Mouse (Mus musculus) forebrain, embryonic 13.5 days (tissue): ENCODE data around the gene Mrpl35. TPM values are rescaled to one million over a fixed set of nuclear protein-coding genes. Genes with fewer than 3 reads are reported as not detected.
"Not testable (repeated sequence)": the region's sequence is repeated elsewhere in the genome, so short reads cannot be mapped to it uniquely, and the experiment has no call there.

Experiments used
- ATAC-seq: fragments of 200-750 bp; cut with Nextera tagmentation; 2 replicates; pipeline ENCODE4 v1.8.0; 2017
- H3K27ac ChIP-seq: fragments of 300-500 bp; sonication (generic); 2 replicates; pipeline ENCODE4 v1.5.1; 2015; ENCODE audit warnings: inconsistent platforms, mild to moderate bottlenecking, moderate library complexity
- H3K27me3 ChIP-seq: fragments of 300-500 bp; sonication (generic); 2 replicates; pipeline ENCODE4 v1.6.1; 2015; ENCODE audit warnings: mild to moderate bottlenecking, inconsistent platforms
- H3K36me3 ChIP-seq: fragments of 300-500 bp; sonication (generic); 2 replicates; pipeline ENCODE4 v1.6.1; 2015; ENCODE audit warnings: mild to moderate bottlenecking, inconsistent platforms; ENCODE audit not compliant: poor library complexity, severe bottlenecking
- H3K4me1 ChIP-seq: fragments of 300-500 bp; sonication (generic); 2 replicates; pipeline ENCODE4 v1.6.1; 2015; ENCODE audit warnings: inconsistent platforms
- H3K4me2 ChIP-seq: fragments of 300-500 bp; sonication (generic); 2 replicates; pipeline ENCODE4 v1.6.1; 2015; ENCODE audit warnings: inconsistent platforms, mild to moderate bottlenecking, moderate library complexity
- H3K4me3 ChIP-seq: fragments of 300-500 bp; sonication (generic); 2 replicates; pipeline ENCODE4 v1.5.1; 2015; ENCODE audit warnings: mild to moderate bottlenecking, inconsistent platforms
- H3K9ac ChIP-seq: fragments of 300-500 bp; sonication (generic); 2 replicates; pipeline ENCODE4 v1.6.1; 2015; ENCODE audit warnings: mild to moderate bottlenecking, inconsistent platforms
- H3K9me3 ChIP-seq: fragments of 300-500 bp; sonication (generic); replicated peaks from 2 replicates; pipeline ENCODE4 v1.6.1; 2016; ENCODE audit warnings: inconsistent platforms
- WGBS: fragments of 180-500 bp; shearing (Covaris S2); methylation state at CpG from one replicate; pipeline ENCODE4 v1.1.7; 2015; 5-methylcytosine and 5-hydroxymethylcytosine counted together
- polyA plus RNA-seq: library from polyadenylated mRNA; unstranded; fragments of >200 nt; fragmentation: Nextera tagmentation; extraction: Ambion mirVana; gene quantifications from 2 replicates; pipeline ENCODE4 v1.2.1, GENCODE M21; 2015

Gene Mrpl35
- polyA plus RNA-seq = 55.7 and 58.1 TPM in 2 replicates

GRCm38 (mm10) chr6:71826869-71827268 lies at the start of gene Mrpl35:
Gene Mrpl35 (minus strand): TSS chr6:71826969.
- H3K9me3 ChIP-seq = no peaks in the 10 kb centered on the region
- no peak within 1 kb of the TSS for H3K4me2 ChIP-seq
- H3K27me3 ChIP-seq = no peaks in the 10 kb centered on the region
- H3K27ac ChIP-seq = no peak within 1 kb of the TSS
- H3K4me3 ChIP-seq = no peak within 1 kb of the TSS
- no peaks in the 10 kb centered on the region for H3K36me3 ChIP-seq
- WGBS = 49% methylated on average over 1 of the region's 1 CpGs
- no peak within 1 kb of the TSS for H3K9ac ChIP-seq
- no peak for ATAC-seq
- H3K4me1 ChIP-seq = peaks cover 17% of the 10 kb centered on the region

- ATAC-seq = no peak
- no peak overlapping the region for H3K9ac ChIP-seq
- no peaks in the 10 kb centered on the region for H3K27me3 ChIP-seq
- H3K4me3 ChIP-seq = no peak overlapping the region
- H3K4me2 ChIP-seq = no peak overlapping the region
- H3K27ac ChIP-seq = no peak overlapping the region
- 96% methylated on average over 9 of the region's 9 CpGs for WGBS
- no peaks in the 10 kb centered on the region for H3K9me3 ChIP-seq
- H3K4me1 ChIP-seq = no peaks in the 10 kb centered on the region
- H3K36me3 ChIP-seq = peaks cover 84% of the 10 kb centered on the region
These were observed 44.6 kb upstream of the Mrpl35 start for GRCm38 (mm10) chr6:71871396-71871795.

GRCm38 (mm10) chr6:71868809-71869208 lies 42.0 kb upstream of the Mrpl35 start:
- H3K27me3 ChIP-seq = no peaks in the 10 kb centered on the region
- H3K4me3 ChIP-seq = no peak overlapping the region
- no peak overlapping the region for H3K9ac ChIP-seq
- H3K9me3 ChIP-seq = no peaks in the 10 kb centered on the region
- WGBS = 91% methylated on average over 1 of the region's 1 CpGs
- H3K27ac ChIP-seq = no peak overlapping the region
- no peak overlapping the region for H3K4me2 ChIP-seq
- no peaks in the 10 kb centered on the region for H3K4me1 ChIP-seq
- no peak for ATAC-seq
- H3K36me3 ChIP-seq = peaks cover 84% of the 10 kb centered on the region

- no peak overlapping the region for H3K9ac ChIP-seq
- H3K4me1 ChIP-seq = no peaks in the 10 kb centered on the region
- H3K4me3 ChIP-seq = no peak overlapping the region
- no peak overlapping the region for H3K27ac ChIP-seq
- ATAC-seq = no peak
- peaks cover 86% of the 10 kb centered on the region for H3K36me3 ChIP-seq
- 94% methylated on average over 2 of the region's 2 CpGs for WGBS
- H3K4me2 ChIP-seq = no peak overlapping the region
- no peaks in the 10 kb centered on the region for H3K27me3 ChIP-seq
- no peaks in the 10 kb centered on the region for H3K9me3 ChIP-seq
These were observed 41.0 kb upstream of the Mrpl35 start for GRCm38 (mm10) chr6:71867751-71868150.

- not testable (repeated sequence) for ATAC-seq, H3K4me1 ChIP-seq, H3K4me2 ChIP-seq, H3K9me3 ChIP-seq, H3K9ac ChIP-seq, H3K27me3 ChIP-seq, H3K27ac ChIP-seq, H3K4me3 ChIP-seq
- WGBS = 99% methylated on average over 6 of the region's 6 CpGs
- peaks cover 42% of the 10 kb centered on the region for H3K36me3 ChIP-seq
These were observed 20.1 kb upstream of the Mrpl35 start for GRCm38 (mm10) chr6:71846906-71847305.

GRCm38 (mm10) chr6:71840597-71841290 lies 14.0 kb upstream of the Mrpl35 start:
- Histone ChIP-seq H3K9me3 (no peaks in the 10 kb centered on the region), H3K27ac (no peak overlapping the region), H3K4me1 (no peaks in the 10 kb centered on the region), H3K4me3 (no peak overlapping the region), H3K36me3 (peaks cover 18% of the 10 kb centered on the region), H3K9ac (no peak overlapping the region), H3K27me3 (no peaks in the 10 kb centered on the region), H3K4me2 (no peak overlapping the region)
- ATAC-seq = no peak
- WGBS = 97% methylated on average over 1 of the region's 1 CpGs

GRCm38 (mm10) chr6:71839815-71840214 lies 13.0 kb upstream of the Mrpl35 start:
- Histone ChIP-seq H3K36me3 (peaks cover 21% of the 10 kb centered on the region), H3K4me3 (no peak overlapping the region), H3K4me1 (no peaks in the 10 kb centered on the region), H3K4me2 (no peak overlapping the region), H3K27ac (no peak overlapping the region), H3K9ac (no peak overlapping the region), H3K9me3 (peaks cover 3% of the 10 kb centered on the region; the same call in 1 of the 2 replicates), H3K27me3 (no peaks in the 10 kb centered on the region)
- no peak for ATAC-seq

- H3K36me3 ChIP-seq = peaks cover 23% of the 10 kb centered on the region
- ATAC-seq = no peak
- H3K9ac ChIP-seq = no peak overlapping the region
- H3K27ac ChIP-seq = no peak overlapping the region
- no peaks in the 10 kb centered on the region for H3K27me3 ChIP-seq
- WGBS = 87% methylated on average over 2 of the region's 2 CpGs
- H3K4me3 ChIP-seq = no peak overlapping the region
- H3K4me2 ChIP-seq = no peak overlapping the region
- peaks cover 14% of the 10 kb centered on the region for H3K4me1 ChIP-seq
- H3K9me3 ChIP-seq = peaks cover 3% of the 10 kb centered on the region; the same call in 1 of the 2 replicates
These were observed 10.0 kb upstream of the Mrpl35 start for GRCm38 (mm10) chr6:71836811-71837210.

- peaks cover 18% of the 10 kb centered on the region for H3K4me1 ChIP-seq
- H3K27me3 ChIP-seq = no peaks in the 10 kb centered on the region
- peak overlapping the region; percentile 75 for H3K9ac ChIP-seq
- H3K4me3 ChIP-seq = peak overlapping the region; percentile 73
- peaks cover 18% of the 10 kb centered on the region for H3K36me3 ChIP-seq
- under 1% methylated on average over 21 of the region's 21 CpGs for WGBS
- peak; percentile 100 for ATAC-seq
- peak overlapping the region; percentile 83 for H3K27ac ChIP-seq
- H3K9me3 ChIP-seq = peaks cover 3% of the 10 kb centered on the region; the same call in 1 of the 2 replicates
- peak overlapping the region; percentile 77 for H3K4me2 ChIP-seq
These were observed 4.8 kb upstream of the Mrpl35 start for GRCm38 (mm10) chr6:71831581-71831960.

GRCm38 (mm10) chr6:71830690-71831580 lies 4.2 kb upstream of the Mrpl35 start, which contains the start of gene Immt:
Gene Immt (plus strand): TSS chr6:71831331.
- Histone ChIP-seq H3K9me3 (peaks cover 3% of the 10 kb centered on the region; the same call in 1 of the 2 replicates), H3K9ac (peak within 1 kb of the TSS; percentile 75), H3K27ac (peak within 1 kb of the TSS; percentile 83), H3K4me2 (peak within 1 kb of the TSS; percentile 77), H3K4me3 (peak within 1 kb of the TSS; percentile 73), H3K4me1 (peaks cover 18% of the 10 kb centered on the region), H3K36me3 (peaks cover 12% of the 10 kb centered on the region), H3K27me3 (no peaks in the 10 kb centered on the region)
- ATAC-seq = peak; percentile 99
- WGBS = under 1% methylated on average over 64 of the region's 64 CpGs

- ATAC-seq = no peak
- H3K4me2 ChIP-seq = 0 out of 2 replicates have a peak overlapping the region, but pooled peaks have one; percentile 77
- WGBS = 89% methylated on average over 9 of the region's 9 CpGs
- no peak overlapping the region for H3K4me3 ChIP-seq
- no peaks in the 10 kb centered on the region for H3K27me3 ChIP-seq
- peaks cover under 1% of the 10 kb centered on the region; the same call in 1 of the 2 replicates for H3K36me3 ChIP-seq
- peaks cover 18% of the 10 kb centered on the region for H3K4me1 ChIP-seq
- H3K9ac ChIP-seq = no peak overlapping the region
- H3K9me3 ChIP-seq = no peaks in the 10 kb centered on the region
- no peak overlapping the region for H3K27ac ChIP-seq
These were observed 3.0 kb upstream of the Mrpl35 start for GRCm38 (mm10) chr6:71829768-71830167.

- no peaks in the 10 kb centered on the region for H3K36me3 ChIP-seq
- H3K4me2 ChIP-seq = peak overlapping the region; percentile 81
- no peak overlapping the region for H3K27ac ChIP-seq
- H3K9me3 ChIP-seq = no peaks in the 10 kb centered on the region
- peak; percentile 33; the same call in 1 of the 2 replicates for ATAC-seq
- H3K27me3 ChIP-seq = no peaks in the 10 kb centered on the region
- H3K4me3 ChIP-seq = peak overlapping the region; percentile 62
- WGBS = 39% methylated on average over 3 of the region's 3 CpGs
- peaks cover 12% of the 10 kb centered on the region; the same call in 1 of the 2 replicates for H3K4me1 ChIP-seq
- no peak overlapping the region for H3K9ac ChIP-seq
These were observed 2.8 kb downstream of the Mrpl35 start for GRCm38 (mm10) chr6:71823961-71824360.
